Mouse (Mus musculus) bone marrow, adult 2 months (tissue): ENCODE data around the gene Zfp354b.

Experiments
- CTCF ChIP-seq: fragments of 200-500 bp; IDR thresholded peaks from 2 replicates; pipeline ENCODE4 v1.5.1; 2011; ENCODE audit warnings: low read length, control low read depth; ENCODE audit not compliant: control insufficient read depth, insufficient read depth
- POLR2A ChIP-seq: fragments of 200-500 bp; IDR thresholded peaks from 2 replicates; pipeline ENCODE4 v1.6.1; 2011; ENCODE audit warnings: low read depth, mild to moderate bottlenecking, control low read depth, low read length, borderline replicate concordance; ENCODE audit not compliant: control insufficient read depth

- TF ChIP-seq CTCF (no peak), POLR2A (no peak)
Measured at GRCm38 (mm10) chr11:50886231-50886932, 45.1 kb downstream of the Zfp354b start.
